Mouse (Mus musculus) C2C12 (cell line): ENCODE results near the gene Cfap73.

Experiments used
- CTCF ChIP-seq: IDR thresholded peaks from one replicate; pipeline ENCODE4 v1.5.1; 2011; ENCODE audit not compliant: control insufficient read depth, insufficient read depth, insufficient read length
- MAX ChIP-seq: IDR thresholded peaks from one replicate; pipeline ENCODE4 v1.6.1; 2011; ENCODE audit warnings: mild to moderate bottlenecking, control low read depth

- TF ChIP-seq CTCF (peak; percentile 43), MAX (no peak)
Observed at GRCm38 (mm10) chr5:120648569-120649373, 14.7 kb upstream of the Cfap73 start, which contains the start of gene Rasal1.
